Mouse (Mus musculus): ENCODE measurements around the gene Nop53.

DNA sequence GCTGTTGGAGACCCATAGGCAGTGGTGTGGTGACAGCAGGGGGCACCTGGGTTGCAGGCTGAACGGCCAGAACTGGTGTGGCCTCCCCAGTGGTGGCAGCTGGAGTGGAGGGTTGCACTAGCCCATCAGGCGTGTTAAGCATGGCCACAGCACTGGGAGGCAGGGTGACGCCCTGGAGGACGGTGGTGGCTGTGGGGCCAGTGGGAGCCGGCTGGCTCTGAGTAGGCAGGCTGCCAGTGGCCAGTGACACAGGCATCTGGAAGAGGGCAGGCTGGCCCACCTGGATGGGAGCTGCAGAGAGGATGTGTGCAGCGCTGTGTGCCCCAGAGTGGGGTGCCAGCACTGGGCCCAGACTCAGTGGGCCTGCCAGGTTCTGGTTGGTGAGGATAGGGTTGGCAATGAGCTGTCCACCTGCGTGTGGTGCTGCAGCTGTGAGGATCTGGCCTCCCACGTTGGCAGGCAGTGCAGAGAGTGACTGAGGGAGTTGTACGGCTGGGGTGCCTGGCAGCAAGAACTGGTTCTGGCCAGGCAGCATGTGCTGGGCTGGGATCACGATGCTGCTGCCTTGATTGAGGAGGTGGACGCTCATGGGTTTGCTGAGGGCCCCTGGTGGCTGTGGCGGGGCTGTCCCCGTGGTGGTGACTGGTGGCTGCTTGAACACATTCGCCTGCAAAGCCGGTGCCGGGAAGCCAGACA is 41.9 kb upstream of the Nop53 start:
- TF ChIP-seq POLR2A (IDR thresholded peaks at IDR 0.05; ENCODE audit: borderline replicate concordance, extremely low read depth, low read depth, low read length) (no peak), CTCF (IDR thresholded peaks at IDR 0.05; ENCODE audit: insufficient read depth, low read length) (no peak)

Measured in lung, adult 2 months (tissue).